Mouse (Mus musculus): Measurements from ENCODE around the gene Sdccag8. TPM values are rescaled to one million over a fixed set of nuclear protein-coding genes. Genes with fewer than 3 reads are reported as not detected.

Gene Sdccag8
- total RNA-seq, 2 experiments from 2014 or later: 3.7 to 3.9 TPM

DNA sequence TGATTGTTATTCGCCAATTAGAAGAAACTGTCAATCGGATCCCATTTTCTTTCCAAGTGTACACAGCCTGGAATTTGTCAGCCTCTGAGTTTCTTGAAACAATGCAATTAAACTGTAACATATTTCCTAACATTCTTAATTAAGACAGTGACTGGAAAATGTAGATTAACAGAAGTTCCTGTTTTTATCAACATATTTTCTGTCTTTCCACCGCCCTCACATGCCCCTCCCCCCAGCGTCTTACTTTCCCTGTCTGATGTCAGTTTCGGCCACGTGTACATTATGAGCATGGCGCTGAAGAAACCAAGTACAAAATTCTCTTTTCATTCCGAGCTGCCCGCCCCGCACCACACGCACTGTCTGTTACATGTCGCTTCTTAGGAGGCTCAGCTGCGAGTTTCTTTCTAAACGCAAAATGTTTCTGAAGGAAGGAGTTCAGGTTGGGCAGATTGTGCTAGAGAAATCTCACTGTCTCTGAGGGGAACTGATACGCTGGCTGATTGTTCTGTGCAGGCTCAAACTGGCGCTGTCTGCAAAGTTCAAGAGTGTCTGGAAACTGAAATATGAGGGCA is 182.3 kb downstream of the Sdccag8 start:
- intact Hi-C loops (cut with DNase I): no loop called here
- DNase-seq (ENCODE audit: low spot score): no peak

- DNase-seq (ENCODE audit: low spot score): no peak
- intact Hi-C loops (cut with DNase I): no loop called here
Measured at GRCm38 (mm10) chr1:176997254-176997653, 182.8 kb downstream of the Sdccag8 start.

- DNase-seq (ENCODE audit: low spot score): no peak
- intact Hi-C loops (cut with DNase I): no loop called here
Measured at GRCm38 (mm10) chr1:176997711-176998689, 183.5 kb downstream of the Sdccag8 start.

DNA sequence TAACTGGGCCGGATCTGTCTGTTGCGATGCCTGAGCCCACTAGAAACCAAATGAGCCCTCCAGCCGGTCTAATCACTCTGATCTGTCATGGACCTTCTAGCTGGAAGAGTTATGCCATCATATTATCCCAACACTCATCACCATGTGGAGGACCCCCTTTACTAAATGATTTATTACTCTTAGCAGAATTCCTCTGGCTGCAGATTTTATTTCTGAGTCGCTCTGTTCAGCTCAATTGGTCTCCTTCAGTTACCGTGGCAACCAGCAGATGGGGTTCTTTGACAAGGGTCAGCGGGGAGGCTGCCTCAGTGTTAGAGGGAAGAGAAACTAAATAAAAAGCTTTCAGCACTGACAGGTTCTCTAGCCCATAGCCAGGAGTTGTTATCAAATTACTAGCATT is 184.6 kb downstream of the Sdccag8 start:
- DNase-seq (ENCODE audit: low spot score): no peak
- intact Hi-C loops (cut with DNase I): no loop called here

- DNase-seq (ENCODE audit: low spot score): no peak
- intact Hi-C loops (cut with DNase I): no loop called here
Measured at GRCm38 (mm10) chr1:177002951-177003350, 188.5 kb downstream of the Sdccag8 start.

- intact Hi-C loops (cut with DNase I): no loop called here
- no peak for DNase-seq (ENCODE audit: low spot score)
Measured at GRCm38 (mm10) chr1:177004041-177004741, 189.7 kb downstream of the Sdccag8 start.

DNA sequence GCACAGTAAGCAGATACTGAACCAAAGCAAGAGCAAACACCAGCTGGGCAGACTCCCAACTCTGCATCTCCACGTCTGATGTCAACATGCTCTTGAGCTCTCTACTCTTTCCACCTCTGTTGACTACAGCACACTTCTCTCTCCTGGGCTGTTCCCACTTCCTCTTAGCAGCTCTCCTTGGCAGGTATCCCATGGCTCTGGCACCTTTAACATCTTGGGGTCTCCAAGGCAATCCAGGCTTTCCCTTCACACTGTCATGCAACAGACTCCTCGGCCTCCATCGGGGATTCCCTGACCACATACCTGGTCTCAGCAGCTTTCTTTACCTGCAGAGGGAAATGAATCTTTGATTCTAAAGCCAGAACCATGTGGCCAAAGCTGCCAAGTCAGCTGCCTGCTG is 192.9 kb downstream of the Sdccag8 start:
- intact Hi-C loops (cut with DNase I): no loop called here

DNA sequence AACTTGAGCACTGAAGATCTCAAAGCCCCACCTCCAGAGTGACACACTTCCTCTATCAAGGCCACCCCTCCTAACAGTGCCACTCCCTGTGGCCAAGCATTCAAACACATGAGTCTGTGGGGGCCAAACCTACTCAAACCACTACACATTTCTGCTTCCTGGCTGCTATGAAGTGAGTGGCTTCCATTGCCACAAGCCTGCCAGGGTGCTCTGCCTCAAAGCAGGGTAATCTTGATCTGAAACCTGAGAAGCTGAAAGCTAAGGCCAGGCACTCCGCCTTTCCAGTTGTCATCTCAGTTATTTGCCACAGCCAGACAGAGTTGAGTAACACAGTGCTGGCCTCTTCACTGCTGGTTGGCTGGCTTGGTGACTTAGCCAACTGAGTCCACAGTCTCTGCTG is 194.3 kb downstream of the Sdccag8 start:
- intact Hi-C loops (cut with DNase I): no loop called here
- DNase-seq (ENCODE audit: low spot score): no peak

More for the DNA sequence above, 192.9 kb downstream of the Sdccag8 start:
- no peak for DNase-seq (ENCODE audit: low spot score)

- intact Hi-C loops (cut with DNase I): no loop called here
Measured at GRCm38 (mm10) chr1:177010041-177010440, 195.6 kb downstream of the Sdccag8 start.

DNA sequence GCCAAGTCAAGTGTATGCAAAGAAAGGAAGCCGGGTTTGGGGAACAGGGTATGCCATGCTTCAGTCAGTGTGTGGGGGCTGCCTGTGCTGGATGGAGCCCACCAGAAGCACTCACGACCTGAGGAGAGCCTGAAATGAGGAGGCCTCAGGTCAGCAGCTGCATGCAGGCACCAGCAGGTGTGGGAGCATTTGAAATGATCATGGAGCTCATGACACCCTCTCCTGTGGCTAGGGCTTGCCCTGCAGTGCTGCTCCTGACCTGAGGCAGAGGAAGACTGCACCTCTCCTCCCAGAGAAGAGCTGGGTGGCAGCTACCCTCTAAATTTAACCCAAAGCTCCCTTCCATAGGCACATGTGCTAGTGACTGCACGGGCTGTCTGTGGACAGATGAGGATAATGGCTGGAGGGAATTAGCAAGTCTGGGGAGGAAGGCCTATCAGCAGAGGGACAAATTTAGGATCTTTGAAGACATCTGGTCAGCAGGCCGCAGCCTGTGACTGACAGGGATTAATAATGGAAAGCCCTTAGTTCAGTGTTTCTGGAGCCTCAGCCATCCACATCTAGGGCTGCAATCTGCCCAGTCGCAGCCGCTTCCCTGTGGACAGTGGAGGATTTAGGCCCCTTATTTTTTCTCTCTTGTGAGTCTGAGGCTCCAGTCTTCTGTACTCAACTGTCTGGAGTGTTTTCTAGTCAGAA is 196.3 kb downstream of the Sdccag8 start:
- DNase-seq (ENCODE audit: low spot score): no peak
- intact Hi-C loops (cut with DNase I): no loop called here

More at GRCm38 (mm10) chr1:177010041-177010440, 195.6 kb downstream of the Sdccag8 start:
- no peak for DNase-seq (ENCODE audit: low spot score)

DNA sequence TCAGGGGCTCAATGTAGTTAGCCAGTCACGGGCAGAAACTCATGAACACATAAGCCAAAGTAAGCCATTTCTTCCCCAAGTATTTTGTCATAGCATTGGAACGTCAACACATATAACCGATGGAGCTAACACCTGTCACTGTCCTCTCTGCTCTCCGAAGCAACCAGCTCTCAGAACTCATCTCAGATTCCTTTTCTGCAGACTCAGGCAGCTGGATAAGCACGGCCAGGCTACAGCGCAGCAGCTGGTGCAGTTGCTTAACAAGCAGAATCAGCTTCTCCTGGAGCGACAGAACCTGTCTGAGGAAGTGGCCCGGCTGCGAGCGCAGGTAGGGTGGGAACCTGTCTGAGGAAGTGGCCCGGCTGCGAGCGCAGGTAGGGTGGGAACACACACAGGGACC is 197.2 kb downstream of the Sdccag8 start:
- DNase-seq (ENCODE audit: low spot score): no peak
- intact Hi-C loops (cut with DNase I): no loop called here

DNA sequence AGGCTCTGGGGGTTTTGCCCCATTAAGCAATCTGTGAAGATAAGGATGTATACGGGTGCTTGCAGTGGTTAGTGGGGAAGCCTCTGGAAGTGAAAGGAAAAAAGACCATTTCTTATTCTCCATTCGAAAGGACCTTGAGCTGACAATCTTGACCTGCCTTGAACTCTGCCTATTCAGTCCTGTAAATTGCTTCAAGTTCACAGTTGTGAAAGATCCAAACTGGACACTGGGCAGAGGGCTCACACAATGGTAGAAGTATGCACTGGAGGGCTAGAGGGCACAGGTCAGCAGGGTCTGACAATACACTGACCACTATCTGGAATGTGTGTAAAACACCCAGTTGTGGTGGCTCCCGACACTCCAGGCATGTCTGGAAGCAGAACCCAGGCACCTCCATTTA is 198.3 kb downstream of the Sdccag8 start:
- no peak for DNase-seq (ENCODE audit: low spot score)
- intact Hi-C loops (cut with DNase I): no loop called here

GRCm38 (mm10) chr1:177013313-177013712 is 198.9 kb downstream of the Sdccag8 start:
- intact Hi-C loops (cut with DNase I): no loop called here
- DNase-seq (ENCODE audit: low spot score): no peak

DNA sequence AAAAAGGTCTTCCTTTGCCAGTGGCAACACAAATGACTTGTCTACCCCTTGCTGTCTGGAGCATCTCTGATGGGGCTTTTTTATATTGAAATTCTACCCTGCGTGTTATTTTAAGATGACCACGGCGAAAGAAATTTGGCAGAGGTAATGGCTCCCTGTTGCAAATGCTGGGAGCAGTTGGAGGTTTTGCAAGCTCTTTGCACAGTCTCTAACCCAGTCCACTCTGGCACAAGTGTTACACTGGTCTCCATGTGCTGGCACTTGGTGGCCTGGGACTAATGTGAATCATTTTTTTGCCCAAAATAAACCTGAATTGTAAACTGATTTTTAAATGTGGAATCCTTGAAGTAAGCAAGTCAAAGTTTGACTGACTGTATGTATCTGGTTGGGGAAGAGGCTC is 199.3 kb downstream of the Sdccag8 start:
- no peak for DNase-seq (ENCODE audit: low spot score)
- intact Hi-C loops (cut with DNase I): no loop called here

- no peak for DNase-seq (ENCODE audit: low spot score)
- intact Hi-C loops (cut with DNase I): no loop called here
Measured at GRCm38 (mm10) chr1:177014346-177014745, 199.9 kb downstream of the Sdccag8 start.

DNA sequence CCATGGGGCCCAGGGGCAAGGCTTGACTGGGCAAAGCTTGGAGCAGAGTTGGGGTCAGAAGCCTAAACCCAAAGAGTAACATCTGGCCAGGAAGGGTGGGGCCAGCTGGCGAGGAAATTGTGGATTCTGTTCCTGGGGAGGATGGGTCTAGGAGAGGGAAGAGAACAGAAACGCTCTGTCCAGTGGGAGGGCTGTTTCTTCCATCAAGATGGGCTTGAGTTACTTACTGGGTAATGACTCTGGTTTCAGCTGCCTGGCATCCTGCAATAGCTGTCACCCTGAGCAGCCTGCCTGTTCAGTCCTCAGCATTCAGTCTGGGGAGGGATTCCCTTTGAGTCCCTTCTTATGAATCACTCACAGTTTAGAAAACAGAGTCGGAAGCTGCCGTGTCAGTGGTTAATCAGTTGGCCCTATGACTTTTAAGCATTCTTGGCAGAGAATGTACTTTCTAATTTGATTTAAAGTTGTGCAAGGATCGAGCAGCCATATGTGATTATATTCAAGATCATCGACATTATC is 200.5 kb downstream of the Sdccag8 start:
- intact Hi-C loops (cut with DNase I): no loop called here
- no peak for DNase-seq (ENCODE audit: low spot score)

DNA sequence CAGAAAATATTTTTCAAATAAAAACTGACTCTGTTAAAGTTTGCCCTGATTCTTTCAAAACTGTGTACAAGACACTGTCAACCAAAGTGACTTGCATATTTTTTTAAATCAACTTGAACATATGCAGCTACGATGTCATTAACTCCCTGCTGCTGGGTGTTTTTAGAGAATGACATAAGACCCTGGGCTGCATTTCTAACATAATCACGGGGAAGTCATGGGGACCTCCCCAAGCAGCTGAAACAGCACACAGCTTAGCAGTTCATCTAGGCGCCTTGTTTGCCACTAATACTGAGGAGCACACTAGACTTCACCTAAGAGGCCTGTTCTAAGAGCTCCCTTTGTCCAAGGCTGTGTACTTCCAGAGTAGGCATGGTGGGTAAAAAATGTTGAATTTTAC is 201.5 kb downstream of the Sdccag8 start:
- intact Hi-C loops (cut with DNase I): no loop called here
- DNase-seq (ENCODE audit: low spot score): no peak

DNA sequence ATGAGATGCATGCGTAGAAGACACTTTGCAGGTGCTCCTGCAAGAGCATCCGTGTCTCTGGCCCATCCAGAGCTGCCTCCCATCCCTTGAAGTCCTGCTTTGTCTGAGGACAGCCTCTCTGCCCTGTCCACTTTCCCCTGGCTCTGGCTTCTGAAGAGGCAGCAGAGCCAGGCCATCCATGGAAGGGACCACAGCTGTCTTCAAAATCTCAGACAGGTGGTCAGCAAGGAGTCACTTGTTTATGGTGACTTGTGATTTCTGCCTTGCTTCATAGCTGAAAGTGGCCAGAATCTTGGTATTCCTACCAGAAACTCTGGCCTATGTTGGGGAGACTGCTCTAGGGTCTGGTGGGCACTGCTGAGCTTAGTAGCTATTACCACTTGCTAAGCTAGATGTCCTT is 202.3 kb downstream of the Sdccag8 start:
- intact Hi-C loops (cut with DNase I): no loop called here

DNA sequence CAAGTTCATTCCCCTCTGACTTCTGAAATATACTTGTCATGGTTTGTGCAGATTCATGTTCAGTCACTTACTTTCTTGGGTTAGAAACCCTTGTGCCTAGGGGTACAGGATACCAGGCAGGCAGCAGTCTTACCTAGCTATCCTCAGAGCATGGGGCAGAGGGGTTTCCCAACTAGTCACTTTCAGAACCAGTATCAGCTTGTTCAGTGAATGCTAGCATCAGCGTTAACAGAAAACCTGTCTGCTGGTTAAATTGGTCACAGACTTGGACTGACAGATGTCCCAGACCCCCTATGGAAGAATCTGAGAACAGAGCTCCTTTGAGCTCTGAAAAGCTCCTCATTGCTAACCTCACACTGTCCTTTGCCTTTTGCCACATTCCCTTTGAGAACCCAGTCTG is 204.3 kb downstream of the Sdccag8 start:
- intact Hi-C loops (cut with DNase I): no loop called here
- DNase-seq (ENCODE audit: low spot score): no peak

More for the DNA sequence above, 202.3 kb downstream of the Sdccag8 start:
- no peak for DNase-seq (ENCODE audit: low spot score)

- intact Hi-C loops (cut with DNase I): no loop called here
- DNase-seq (ENCODE audit: low spot score): no peak
Measured at GRCm38 (mm10) chr1:177019668-177020067, 205.2 kb downstream of the Sdccag8 start.

Data from heart, postnatal 25 days (tissue).